Mouse (Mus musculus): ENCODE data around the gene Nfia.

The Nfia gene

DNA sequence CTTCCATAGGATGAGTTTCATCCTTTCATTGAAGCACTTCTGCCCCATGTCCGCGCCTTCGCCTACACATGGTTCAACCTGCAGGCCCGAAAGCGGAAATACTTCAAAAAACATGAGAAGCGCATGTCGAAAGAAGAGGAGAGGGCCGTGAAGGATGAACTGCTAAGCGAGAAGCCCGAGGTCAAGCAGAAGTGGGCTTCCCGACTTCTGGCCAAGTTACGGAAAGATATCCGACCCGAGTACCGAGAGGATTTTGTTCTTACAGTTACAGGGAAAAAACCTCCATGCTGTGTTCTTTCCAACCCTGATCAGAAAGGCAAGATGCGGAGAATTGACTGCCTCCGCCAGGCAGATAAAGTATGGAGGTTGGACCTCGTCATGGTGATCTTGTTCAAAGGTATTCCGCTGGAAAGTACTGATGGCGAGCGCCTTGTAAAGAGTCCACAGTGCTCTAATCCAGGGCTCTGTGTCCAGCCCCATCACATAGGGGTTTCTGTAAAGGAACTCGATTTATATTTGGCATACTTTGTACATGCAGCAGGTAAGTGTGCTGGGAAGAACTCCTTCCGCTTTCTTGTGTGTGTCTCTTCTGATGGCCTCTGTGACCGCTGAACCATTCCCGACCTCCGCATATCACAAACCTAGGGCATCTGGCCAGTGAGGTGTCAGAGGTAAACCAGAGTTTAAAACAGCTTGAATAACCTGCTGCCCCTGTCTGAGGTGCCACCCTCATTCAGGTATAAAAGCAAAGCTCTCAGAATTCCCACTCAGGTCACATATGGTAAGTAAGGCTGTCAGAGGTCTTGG lies 10.7 kb downstream of the Nfia start:
- no peak for DNase-seq (ENCODE audit: low spot score in 2 of 2)

GRCm38 (mm10) chr4:97784236-97784635 lies 11.7 kb downstream of the Nfia start:
- no peak for DNase-seq (ENCODE audit: low spot score in 2 of 2)

DNA sequence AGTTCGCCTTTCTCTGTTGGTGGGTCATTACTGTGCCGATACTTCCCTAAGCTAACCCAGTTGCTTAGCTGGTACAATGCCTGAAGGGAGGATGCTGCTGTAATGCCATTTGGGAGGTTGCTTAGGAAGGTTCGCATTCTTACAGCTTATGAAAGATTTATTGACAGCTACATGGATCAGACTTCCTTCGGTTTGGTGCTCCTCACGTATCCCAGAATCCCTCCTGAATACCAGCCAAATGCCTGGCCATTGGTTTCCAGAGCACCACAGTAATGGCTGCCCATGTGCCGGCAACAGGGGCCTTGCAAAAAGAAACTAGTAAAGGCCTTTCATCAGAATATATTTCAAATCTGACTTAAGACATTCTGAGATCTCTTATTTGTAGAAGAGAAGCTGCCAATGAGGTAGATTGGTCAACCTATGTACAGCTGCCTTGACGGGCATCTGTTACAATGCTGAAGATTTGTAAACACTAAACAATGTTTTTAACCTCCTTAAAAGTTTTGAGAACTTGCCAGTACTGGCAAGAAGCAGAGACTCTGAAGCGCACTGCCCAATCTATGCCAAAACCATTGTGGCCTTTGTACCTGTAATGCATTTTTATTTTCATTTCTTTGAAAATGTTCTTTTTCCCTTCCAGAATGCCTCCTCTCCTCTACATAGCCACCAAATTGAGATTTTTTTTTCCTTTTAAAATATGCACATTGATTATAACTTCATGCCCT lies 13.2 kb downstream of the Nfia start:
- DNase-seq (ENCODE audit: low spot score in 2 of 2), result no peak

DNA sequence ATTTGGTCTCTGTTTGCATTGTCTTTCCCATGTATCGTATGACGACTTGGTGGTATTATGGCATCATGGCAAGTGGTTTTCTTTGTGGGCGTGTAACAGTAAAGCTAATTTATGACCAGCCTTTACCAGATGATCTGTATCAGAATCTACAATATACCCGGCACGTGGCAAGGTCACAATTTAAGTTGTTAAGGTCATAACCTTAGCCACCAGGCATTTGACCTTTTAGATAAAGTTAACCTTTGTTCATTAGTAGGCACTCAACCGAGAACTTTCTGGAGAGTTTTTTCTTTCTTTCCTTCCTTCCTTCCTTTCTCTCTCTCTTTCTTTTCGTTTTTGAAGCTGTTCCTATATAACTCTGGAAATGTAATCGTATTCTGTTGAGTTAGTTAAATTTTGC lies 14.0 kb downstream of the Nfia start:
- no peak for DNase-seq (ENCODE audit: low spot score in 2 of 2)

DNA sequence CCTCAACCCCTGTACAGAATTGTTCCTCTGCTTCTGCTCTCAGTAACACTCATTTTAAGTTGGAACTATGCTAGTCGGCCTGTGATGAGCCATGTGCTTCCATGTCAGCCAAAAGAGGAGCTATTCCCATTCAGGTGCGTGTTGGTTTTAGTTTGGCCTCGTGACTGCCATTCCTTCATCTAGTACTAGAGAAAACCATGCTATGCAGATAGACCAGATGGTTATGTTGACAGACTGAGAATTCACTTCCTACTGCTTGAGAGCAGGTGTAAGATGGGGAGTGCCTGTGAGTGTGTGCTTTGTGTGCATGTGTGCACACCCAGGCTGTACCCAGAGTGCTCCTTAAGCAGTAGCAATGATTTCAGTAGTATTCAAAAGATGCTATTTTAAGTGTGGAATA lies 15.0 kb downstream of the Nfia start:
- peak in 1 of 2 experiments; percentile 55 for DNase-seq (ENCODE audit: low spot score in 2 of 2)

DNA sequence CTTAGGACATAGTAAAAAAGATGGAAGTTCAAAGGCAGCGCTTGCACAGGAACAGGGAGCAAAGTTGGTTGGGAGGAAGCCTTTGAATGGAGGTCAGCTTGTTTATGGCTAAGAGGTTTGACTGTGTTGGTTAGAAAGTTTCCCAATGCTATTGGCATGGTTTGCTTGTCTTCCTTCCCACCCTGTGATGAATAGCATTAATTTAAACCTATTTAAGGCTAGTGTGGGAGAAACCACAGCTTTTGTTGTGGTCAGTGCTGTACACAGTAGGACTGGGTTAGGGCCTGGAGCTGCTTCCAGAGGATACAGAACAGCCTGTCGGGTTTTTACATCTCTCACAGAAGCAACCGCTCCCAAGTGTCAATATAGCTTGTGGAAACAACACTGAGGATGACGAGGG lies 16.0 kb downstream of the Nfia start:
- no peak for DNase-seq (ENCODE audit: low spot score in 2 of 2)

DNA sequence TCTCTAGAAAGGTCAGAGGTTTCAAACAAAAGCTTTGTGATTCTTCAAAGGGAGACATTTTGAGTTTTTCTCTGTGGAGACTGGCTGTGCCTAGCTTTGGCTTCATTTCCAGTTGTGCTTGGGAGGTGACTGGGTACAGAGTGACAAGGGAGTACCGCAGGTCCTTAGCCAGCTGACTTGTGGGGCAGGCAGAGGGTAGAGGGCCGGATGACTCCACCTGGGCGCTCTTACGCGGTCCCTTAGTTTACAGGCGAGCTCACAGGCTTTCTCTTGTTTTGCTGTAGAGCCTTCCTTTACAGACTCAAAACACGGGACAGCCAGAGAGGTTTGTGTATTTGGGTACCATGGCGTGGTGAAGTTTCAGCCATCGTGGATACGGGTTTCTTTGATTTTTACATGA lies 21.4 kb downstream of the Nfia start:
- no peak for DNase-seq (ENCODE audit: low spot score in 2 of 2)

DNA sequence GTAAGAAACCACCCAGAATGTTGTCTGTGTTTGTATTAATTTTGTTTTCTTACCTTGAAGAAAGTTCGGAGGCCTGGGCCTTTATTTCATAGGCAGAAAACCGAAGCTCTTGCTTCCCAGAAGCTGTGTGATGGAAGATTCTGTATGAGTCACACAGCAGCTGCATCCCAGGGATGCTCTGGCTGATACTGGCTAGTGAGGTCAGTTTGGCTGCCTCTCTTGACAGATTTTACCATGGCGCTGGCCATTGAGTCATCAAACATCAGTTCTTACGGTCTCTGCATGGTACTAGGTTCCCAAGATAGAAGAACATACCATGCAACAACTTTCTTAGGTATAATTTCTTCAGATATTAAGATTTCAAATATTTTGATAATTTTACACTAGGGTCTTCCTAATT lies 22.3 kb downstream of the Nfia start:
- no peak for DNase-seq (ENCODE audit: low spot score in 2 of 2)

DNA sequence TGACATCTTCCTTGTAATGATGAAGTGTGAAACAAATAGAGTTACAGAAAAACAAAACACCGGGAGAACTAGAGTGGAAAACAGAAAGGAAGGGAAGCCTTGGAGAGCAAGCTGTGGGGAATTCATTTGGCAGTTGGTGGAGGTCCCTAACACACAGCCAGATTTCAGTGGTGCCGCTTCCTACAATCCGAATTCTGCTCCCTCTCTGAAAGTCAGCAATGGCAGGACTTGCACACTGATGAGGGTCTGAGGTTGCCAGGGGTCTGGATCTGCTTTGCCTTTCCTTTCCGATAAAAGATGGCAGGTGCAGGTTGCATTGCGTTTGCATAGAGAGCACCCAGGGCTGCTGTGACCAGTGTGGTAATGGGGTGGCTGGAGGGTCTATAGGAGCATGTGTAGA lies 23.4 kb downstream of the Nfia start:
- no peak for DNase-seq (ENCODE audit: low spot score in 2 of 2)

- DNase-seq (ENCODE audit: low spot score in 2 of 2), result no peak
Observed at GRCm38 (mm10) chr4:97796505-97796904, 24.0 kb downstream of the Nfia start.

- no peak for DNase-seq (ENCODE audit: low spot score in 2 of 2)
Observed at GRCm38 (mm10) chr4:97803791-97804190, 31.3 kb downstream of the Nfia start.

GRCm38 (mm10) chr4:97804638-97805037 lies 32.1 kb downstream of the Nfia start:
- DNase-seq (ENCODE audit: low spot score in 2 of 2), result no peak

- no peak for DNase-seq (ENCODE audit: low spot score in 2 of 2)
Observed at GRCm38 (mm10) chr4:97805255-97805654, 32.7 kb downstream of the Nfia start.

- DNase-seq (ENCODE audit: low spot score in 2 of 2), result no peak
Observed at GRCm38 (mm10) chr4:97805896-97806808, 33.6 kb downstream of the Nfia start.

- no peak for DNase-seq (ENCODE audit: low spot score in 2 of 2)
Observed at GRCm38 (mm10) chr4:97806924-97807323, 34.4 kb downstream of the Nfia start.

DNA sequence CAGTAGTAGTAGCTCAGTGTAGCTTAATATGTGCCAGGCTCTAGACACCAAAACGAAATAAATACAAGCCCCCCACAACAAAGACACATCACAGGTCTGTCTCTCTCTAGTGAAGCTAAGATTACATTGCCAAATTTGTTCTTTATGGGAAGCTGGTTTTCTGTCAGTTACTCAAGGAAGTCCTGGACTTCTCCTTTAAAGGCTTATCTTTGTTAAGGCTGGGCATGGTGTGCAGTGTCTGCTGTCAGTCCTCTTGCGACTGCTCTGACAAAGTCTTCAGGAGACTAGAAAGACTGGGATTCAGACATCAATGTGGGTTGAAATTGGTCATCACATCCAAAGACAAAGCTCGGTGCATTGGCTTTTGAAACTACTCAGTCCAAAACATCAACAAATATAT lies 36.4 kb downstream of the Nfia start:
- no peak for DNase-seq (ENCODE audit: low spot score in 2 of 2)

DNA sequence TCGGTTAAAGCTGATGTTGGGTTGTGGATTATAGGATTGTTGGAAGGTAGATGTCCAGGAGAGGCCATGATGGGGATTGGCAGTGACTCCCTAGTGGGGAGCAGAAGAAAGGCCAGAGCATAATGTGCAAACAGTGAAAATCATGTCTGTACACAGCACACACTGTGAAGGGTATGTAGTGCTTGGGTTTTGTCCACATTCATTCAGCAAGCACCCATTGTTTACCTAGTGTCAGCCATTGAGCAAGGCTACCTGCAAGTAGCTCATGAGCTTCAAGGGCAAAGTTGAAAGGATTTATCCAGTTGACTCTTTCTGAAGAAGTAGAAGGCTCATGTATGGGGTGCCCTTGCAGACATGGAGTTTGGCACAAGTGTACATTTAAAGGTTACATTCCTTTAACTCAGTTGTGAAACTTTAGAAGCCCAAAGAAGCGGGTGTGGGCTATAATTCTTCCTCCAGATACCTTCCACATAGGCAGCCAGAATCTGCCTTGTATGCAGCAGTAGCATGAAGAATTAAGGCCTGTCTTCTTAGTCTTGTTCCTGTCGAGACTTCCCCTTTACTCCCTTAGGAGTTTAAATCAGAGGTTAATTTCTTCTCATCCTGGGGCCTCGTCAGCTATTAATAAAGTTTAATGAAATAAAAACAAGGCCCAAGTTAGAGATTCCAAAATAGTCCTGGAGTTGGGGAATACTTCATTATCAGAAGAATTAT lies 37.2 kb downstream of the Nfia start:
- no peak for DNase-seq (ENCODE audit: low spot score in 2 of 2)

DNA sequence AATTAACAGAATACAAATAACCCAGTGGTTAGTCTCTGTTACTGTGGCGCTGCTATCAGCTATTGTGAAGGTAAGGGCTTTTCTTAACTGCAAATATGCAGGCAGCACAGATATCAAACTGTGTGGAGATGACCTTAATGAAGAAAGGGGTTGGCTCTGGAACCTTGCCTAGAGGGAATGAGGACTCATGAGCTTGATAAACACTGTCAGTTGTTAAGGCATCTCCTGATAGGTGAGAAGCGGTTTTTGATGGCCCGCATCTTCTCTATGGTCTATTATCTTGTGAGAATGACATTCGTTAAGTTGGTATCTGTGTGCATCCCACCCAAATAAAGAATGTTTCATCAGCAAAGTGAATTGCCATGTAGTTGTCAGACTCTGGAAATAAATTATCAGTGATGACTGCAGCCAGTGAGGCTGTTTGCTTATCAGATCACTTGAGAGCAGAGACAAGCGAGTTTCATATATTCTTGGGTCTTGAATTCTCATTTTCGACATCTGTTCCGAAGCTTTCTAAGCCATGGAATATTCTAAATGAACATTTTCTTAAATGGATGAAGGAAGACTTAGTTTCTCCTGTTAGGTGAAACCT lies 37.9 kb downstream of the Nfia start:
- no peak for DNase-seq (ENCODE audit: low spot score in 2 of 2)

DNA sequence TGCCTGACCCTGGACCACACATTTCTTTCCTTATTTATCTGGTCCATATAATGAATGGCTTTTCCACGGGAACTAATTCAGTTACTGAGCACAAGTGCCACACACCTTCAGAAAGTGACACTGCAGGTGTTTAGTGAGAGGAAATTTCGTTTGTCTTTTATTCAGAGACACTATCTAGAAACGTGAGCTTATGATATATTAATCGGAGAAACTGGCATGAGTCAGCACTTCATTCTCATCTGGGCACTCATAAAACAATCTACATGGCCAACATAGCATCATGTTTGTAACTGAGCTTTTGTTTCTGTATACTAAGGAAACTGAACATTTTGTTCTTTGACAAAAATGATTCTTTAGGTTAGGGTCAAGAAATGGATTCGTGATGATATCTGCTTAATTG lies 40.5 kb downstream of the Nfia start:
- DNase-seq (ENCODE audit: low spot score in 2 of 2), result no peak

DNA sequence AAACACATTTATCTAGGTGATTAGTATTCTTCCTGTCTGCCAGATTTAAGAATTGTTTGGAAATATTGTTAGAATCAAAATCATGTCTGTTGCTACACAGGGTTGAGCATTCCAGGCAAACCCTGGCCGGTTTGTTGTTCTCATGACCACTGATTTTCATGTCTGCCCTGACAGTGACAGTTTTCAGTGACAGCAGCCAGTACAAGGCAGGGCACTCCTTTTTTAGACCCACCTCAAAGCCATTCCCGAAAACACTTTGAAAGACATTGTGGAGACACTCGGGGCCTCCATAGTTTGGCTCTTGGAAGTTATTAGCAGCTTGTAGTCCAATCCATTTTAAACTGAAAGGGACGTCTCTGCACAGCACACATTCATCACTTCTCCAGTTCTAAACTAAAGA lies 41.5 kb downstream of the Nfia start:
- no peak for DNase-seq (ENCODE audit: low spot score in 2 of 2)

DNA sequence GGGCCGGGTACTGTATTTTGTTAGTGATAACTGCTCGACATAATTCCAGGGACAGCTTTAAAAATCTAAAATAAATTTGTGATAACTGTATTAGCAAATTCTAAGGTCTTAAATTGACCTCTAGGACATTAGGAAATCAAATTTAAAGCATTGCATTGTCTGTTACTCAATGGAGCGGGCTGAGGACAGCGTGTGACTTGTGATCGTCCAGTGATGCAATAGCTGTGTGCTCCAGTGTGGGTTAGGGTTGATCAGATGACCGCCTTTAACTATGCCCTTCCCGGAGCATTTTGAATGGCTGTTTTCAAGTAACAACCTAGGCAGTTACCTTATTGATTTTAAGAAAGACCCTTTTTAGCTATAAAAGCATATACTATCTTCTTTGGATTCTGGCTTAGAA lies 42.0 kb downstream of the Nfia start:
- no peak for DNase-seq (ENCODE audit: low spot score in 2 of 2)
